Mouse (Mus musculus): ENCODE results near the gene Mphosph6. TPM values are rescaled to one million over a fixed set of nuclear protein-coding genes. Genes with fewer than 3 reads are reported as not detected.

Mphosph6 gene
- polyA plus RNA-seq (2012; rRNA removed), result 4.3 and 10.2 TPM in 2 replicates

- Histone ChIP-seq H3K4me3 (replicated peaks; ENCODE audit: extremely low read depth, low read depth, low read length) (peak within 1 kb of the TSS; percentile 96), H3K4me1 (ENCODE audit: control insufficient read depth, insufficient read depth, low read length) (no peaks in the 10 kb centered on the region)
- TF ChIP-seq CTCF (IDR thresholded peaks at IDR 0.05; ENCODE audit: insufficient read depth, low read length) (no peak), POLR2A (IDR thresholded peaks at IDR 0.05; ENCODE audit: borderline replicate concordance, extremely low read depth, low read depth, low read length) (peak; percentile 93; the same call in 1 of the 2 replicates)
- peak; percentile 94 for DNase-seq
- WGBS, result under 1% methylated on average over 65 of the region's 65 CpGs
Measured at GRCm38 (mm10) chr8:117801443-117802298, at the start of gene Mphosph6. Mphosph6 (minus strand) TSS chr8:117801943.

- WGBS, result 66% methylated on average over 10 of the region's 10 CpGs
- TF ChIP-seq CTCF (IDR thresholded peaks at IDR 0.05; ENCODE audit: insufficient read depth, low read length) (no peak), POLR2A (IDR thresholded peaks at IDR 0.05; ENCODE audit: borderline replicate concordance, extremely low read depth, low read depth, low read length) (no peak)
- Histone ChIP-seq H3K4me3 (replicated peaks; ENCODE audit: extremely low read depth, low read depth, low read length) (no peak overlapping the region), H3K4me1 (ENCODE audit: control insufficient read depth, insufficient read depth, low read length) (no peaks in the 10 kb centered on the region)
- no peak for DNase-seq
Measured at GRCm38 (mm10) chr8:117850420-117850819, 48.7 kb upstream of the Mphosph6 start.

- WGBS, result 89% methylated on average over 6 of the region's 6 CpGs
- Histone ChIP-seq H3K4me1 (ENCODE audit: control insufficient read depth, insufficient read depth, low read length) (no peaks in the 10 kb centered on the region), H3K4me3 (replicated peaks; ENCODE audit: extremely low read depth, low read depth, low read length) (no peak overlapping the region)
- no peak for DNase-seq
- TF ChIP-seq POLR2A (IDR thresholded peaks at IDR 0.05; ENCODE audit: borderline replicate concordance, extremely low read depth, low read depth, low read length), result no peak
- TF ChIP-seq CTCF (IDR thresholded peaks at IDR 0.05; ENCODE audit: insufficient read depth, low read length), result no peak
Measured at GRCm38 (mm10) chr8:117847865-117848264, 46.1 kb upstream of the Mphosph6 start.

DNA sequence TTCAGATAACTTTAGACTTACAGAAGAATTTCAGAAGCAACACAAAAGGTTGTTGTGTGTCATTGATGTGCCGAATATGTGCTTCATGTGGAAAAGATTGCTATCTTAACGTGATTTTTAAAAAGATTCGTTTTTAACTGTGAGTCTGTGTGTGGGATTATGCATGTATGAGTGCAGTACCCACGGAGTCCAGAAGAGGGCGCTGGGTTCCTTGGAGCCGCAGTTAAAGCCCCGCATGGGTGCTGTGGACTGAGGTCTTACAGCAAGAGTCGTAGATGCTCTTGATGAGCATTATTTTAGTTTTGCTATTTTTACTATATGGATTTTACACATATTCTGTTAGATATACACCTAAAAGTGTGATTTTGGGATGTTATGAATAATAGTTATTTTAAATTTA lies 42.0 kb upstream of the Mphosph6 start:
- DNase-seq, result no peak
- WGBS, result 83% methylated on average over 8 of the region's 8 CpGs
- H3K4me1 ChIP-seq (ENCODE audit: control insufficient read depth, insufficient read depth, low read length), result no peaks in the 10 kb centered on the region
- H3K4me3 ChIP-seq (replicated peaks; ENCODE audit: extremely low read depth, low read depth, low read length), result no peak overlapping the region
- TF ChIP-seq CTCF (IDR thresholded peaks at IDR 0.05; ENCODE audit: insufficient read depth, low read length), result no peak
- TF ChIP-seq POLR2A (IDR thresholded peaks at IDR 0.05; ENCODE audit: borderline replicate concordance, extremely low read depth, low read depth, low read length), result no peak

- Histone ChIP-seq H3K4me3 (replicated peaks; ENCODE audit: extremely low read depth, low read depth, low read length) (no peak overlapping the region), H3K4me1 (ENCODE audit: control insufficient read depth, insufficient read depth, low read length) (no peaks in the 10 kb centered on the region)
- WGBS, result 31% methylated on average over 4 of the region's 4 CpGs
- TF ChIP-seq POLR2A (IDR thresholded peaks at IDR 0.05; ENCODE audit: borderline replicate concordance, extremely low read depth, low read depth, low read length), result no peak
- TF ChIP-seq CTCF (IDR thresholded peaks at IDR 0.05; ENCODE audit: insufficient read depth, low read length), result no peak
- no peak for DNase-seq
Measured at GRCm38 (mm10) chr8:117813524-117813923, 11.8 kb upstream of the Mphosph6 start.

GRCm38 (mm10) chr8:117810676-117811075 lies 8.9 kb upstream of the Mphosph6 start:
- TF ChIP-seq POLR2A (IDR thresholded peaks at IDR 0.05; ENCODE audit: borderline replicate concordance, extremely low read depth, low read depth, low read length) (no peak), CTCF (IDR thresholded peaks at IDR 0.05; ENCODE audit: insufficient read depth, low read length) (no peak)
- DNase-seq, result no peak
- Histone ChIP-seq H3K4me3 (replicated peaks; ENCODE audit: extremely low read depth, low read depth, low read length) (no peak overlapping the region), H3K4me1 (ENCODE audit: control insufficient read depth, insufficient read depth, low read length) (no peaks in the 10 kb centered on the region)
- WGBS, result 91% methylated on average over 2 of the region's 2 CpGs

DNA sequence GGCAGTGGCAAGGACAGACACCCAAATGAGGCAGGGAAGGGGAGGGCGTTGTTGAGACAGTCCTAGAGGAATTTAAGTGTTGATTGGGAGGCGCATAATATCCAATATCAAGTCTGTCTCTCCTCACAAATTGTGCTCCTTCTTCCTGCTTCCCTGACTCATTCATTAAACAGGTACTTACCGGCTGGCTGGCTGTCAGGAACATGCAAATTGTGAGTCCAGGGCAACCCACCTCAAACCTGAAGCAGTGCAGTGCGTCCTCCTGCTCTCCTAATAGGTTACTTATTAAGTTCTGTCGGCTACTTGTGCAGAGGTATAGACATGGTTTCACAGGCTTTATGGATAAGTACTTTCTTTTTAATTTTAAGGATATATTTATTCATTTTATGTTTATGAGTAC lies 3.7 kb upstream of the Mphosph6 start:
- no peak for DNase-seq
- Histone ChIP-seq H3K4me3 (replicated peaks; ENCODE audit: extremely low read depth, low read depth, low read length) (no peak overlapping the region), H3K4me1 (ENCODE audit: control insufficient read depth, insufficient read depth, low read length) (no peaks in the 10 kb centered on the region)
- WGBS, result 67% methylated on average over 5 of the region's 5 CpGs
- no peak for TF ChIP-seq CTCF (IDR thresholded peaks at IDR 0.05; ENCODE audit: insufficient read depth, low read length)
- no peak for TF ChIP-seq POLR2A (IDR thresholded peaks at IDR 0.05; ENCODE audit: borderline replicate concordance, extremely low read depth, low read depth, low read length)

- no peak for TF ChIP-seq CTCF (IDR thresholded peaks at IDR 0.05; ENCODE audit: insufficient read depth, low read length)
- no peak for TF ChIP-seq POLR2A (IDR thresholded peaks at IDR 0.05; ENCODE audit: borderline replicate concordance, extremely low read depth, low read depth, low read length)
- WGBS, result 3% methylated on average over 11 of the region's 11 CpGs
- Histone ChIP-seq H3K4me1 (ENCODE audit: control insufficient read depth, insufficient read depth, low read length) (no peaks in the 10 kb centered on the region), H3K4me3 (replicated peaks; ENCODE audit: extremely low read depth, low read depth, low read length) (peak overlapping the region; percentile 69)
- no peak for DNase-seq
Measured at GRCm38 (mm10) chr8:117802299-117802689, 551 bp upstream of the Mphosph6 start.

DNA sequence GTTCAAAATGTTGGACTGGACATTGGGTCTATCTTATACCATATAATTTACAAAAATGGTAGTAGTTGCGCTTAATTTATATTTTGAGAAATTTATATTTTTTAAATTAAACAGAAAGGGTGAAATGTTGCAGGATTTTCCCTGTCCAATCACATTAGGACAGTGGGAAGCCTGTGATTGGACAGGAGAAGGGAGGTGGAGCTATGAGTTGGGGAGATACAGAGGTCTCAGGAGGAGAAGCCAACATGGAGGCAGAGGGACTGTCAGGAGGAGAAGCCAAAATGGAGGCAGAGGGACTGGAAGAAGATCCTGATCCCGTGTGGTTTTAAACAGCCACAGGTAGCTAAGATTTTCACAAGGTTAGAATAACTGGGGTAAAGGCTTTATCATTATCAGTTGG lies 3.7 kb downstream of the Mphosph6 start:
- H3K4me1 ChIP-seq (ENCODE audit: control insufficient read depth, insufficient read depth, low read length), result no peaks in the 10 kb centered on the region
- no peak for TF ChIP-seq CTCF (IDR thresholded peaks at IDR 0.05; ENCODE audit: insufficient read depth, low read length)
- no peak for TF ChIP-seq POLR2A (IDR thresholded peaks at IDR 0.05; ENCODE audit: borderline replicate concordance, extremely low read depth, low read depth, low read length)
- no peak for DNase-seq
- WGBS, result 98% methylated on average over 2 of the region's 2 CpGs
- no peak overlapping the region for H3K4me3 ChIP-seq (replicated peaks; ENCODE audit: extremely low read depth, low read depth, low read length)

GRCm38 (mm10) chr8:117796464-117796863 lies 5.3 kb downstream of the Mphosph6 start:
- no peak for TF ChIP-seq CTCF (IDR thresholded peaks at IDR 0.05; ENCODE audit: insufficient read depth, low read length)
- TF ChIP-seq POLR2A (IDR thresholded peaks at IDR 0.05; ENCODE audit: borderline replicate concordance, extremely low read depth, low read depth, low read length), result no peak
- no peak overlapping the region for H3K4me3 ChIP-seq (replicated peaks; ENCODE audit: extremely low read depth, low read depth, low read length)
- 89% methylated on average over 15 of the region's 15 CpGs for WGBS
- DNase-seq, result no peak
- no peaks in the 10 kb centered on the region for H3K4me1 ChIP-seq (ENCODE audit: control insufficient read depth, insufficient read depth, low read length)

Measured in lung, adult 2 months (tissue).